Mouse (Mus musculus) stomach, embryonic 14.5 days (tissue): Measurements from ENCODE around the gene Fam120c. TPM values are rescaled to one million over a fixed set of nuclear protein-coding genes. Genes with fewer than 3 reads are reported as not detected.
"Not testable (repeated sequence)": the region's sequence is repeated elsewhere in the genome, so short reads cannot be mapped to it uniquely, and the experiment has no call there.

Source experiments
- ATAC-seq: fragments of 200-750 bp; cut with Nextera tagmentation; 2 replicates; pipeline ENCODE4 v1.8.0; 2017; ENCODE audit warnings: low read depth, moderate TSS enrichment; ENCODE audit not compliant: insufficient number of reproducible peaks, insufficient read depth, low FRiP score
- H3K27ac ChIP-seq: fragments of 300-500 bp; sonication (generic); 2 replicates; pipeline ENCODE4 v1.5.1; 2014; ENCODE audit warnings: mild to moderate bottlenecking, low read length, moderate library complexity, mixed read lengths
- H3K27me3 ChIP-seq: fragments of 300-500 bp; sonication (generic); 2 replicates; pipeline ENCODE4 v1.6.1; 2014; ENCODE audit warnings: low read length, control low read depth, mixed read lengths; ENCODE audit not compliant: control insufficient read depth, insufficient read depth
- H3K36me3 ChIP-seq: fragments of 300-500 bp; sonication (generic); 2 replicates; pipeline ENCODE4 v1.6.1; 2014; ENCODE audit warnings: mild to moderate bottlenecking, control low read depth, low read length, moderate library complexity, mixed read lengths; ENCODE audit not compliant: control insufficient read depth, insufficient read depth
- H3K4me1 ChIP-seq: fragments of 300-500 bp; sonication (generic); 2 replicates; pipeline ENCODE4 v1.6.1; 2014; ENCODE audit warnings: low read length, control low read depth, mixed read lengths; ENCODE audit not compliant: control insufficient read depth, insufficient read depth
- H3K4me2 ChIP-seq: fragments of 300-500 bp; sonication (generic); replicated peaks from 2 replicates; pipeline ENCODE4 v1.6.1; 2014; ENCODE audit warnings: low read depth, low read length, control low read depth
- H3K4me3 ChIP-seq: fragments of 300-500 bp; sonication (generic); 2 replicates; pipeline ENCODE4 v1.5.1; 2014; ENCODE audit warnings: low read depth, low read length, control low read depth
- H3K9ac ChIP-seq: fragments of 300-500 bp; sonication (generic); replicated peaks from 2 replicates; pipeline ENCODE4 v1.6.1; 2014; ENCODE audit warnings: low read depth, mild to moderate bottlenecking, control low read depth, low read length, moderate library complexity, mixed read lengths
- H3K9me3 ChIP-seq: fragments of 300-500 bp; sonication (generic); 2 replicates; pipeline ENCODE4 v1.6.1; 2016; ENCODE audit warnings: low read depth, low read length, control low read depth; ENCODE audit not compliant: control insufficient read depth
- WGBS: fragments of 180-500 bp; shearing (Covaris S2); extraction: QIAGEN DNeasy Blood & Tissue Kit; methylation state at CpG from one replicate; pipeline ENCODE4 v1.1.7; 2014; 5-methylcytosine and 5-hydroxymethylcytosine counted together
- polyA plus RNA-seq: library from polyadenylated mRNA; unstranded; fragments of >200 nt; fragmentation: Nextera tagmentation; extraction: Ambion mirVana; gene quantifications from 2 replicates; pipeline ENCODE4 v1.2.1, GENCODE M21; 2014

Fam120c gene
- polyA plus RNA-seq, 1 experiment from 2014 or later = 4.7 TPM

GRCm38 (mm10) chrX:151349322-151349721 is 5.3 kb downstream of the Fam120c start:
- Histone ChIP-seq H3K27ac (no peak overlapping the region), H3K27me3 (no peaks in the 10 kb centered on the region), H3K9ac (no peak overlapping the region), H3K4me3 (no peak overlapping the region), H3K4me1 (no peaks in the 10 kb centered on the region), H3K9me3 (no peaks in the 10 kb centered on the region), H3K4me2 (no peak overlapping the region), H3K36me3 (no peaks in the 10 kb centered on the region)
- ATAC-seq = no peak
- WGBS = 81% methylated on average over 5 of the region's 5 CpGs

GRCm38 (mm10) chrX:151418801-151419200 is 74.8 kb downstream of the Fam120c start:
- H3K4me1 ChIP-seq = no peaks in the 10 kb centered on the region
- WGBS = 92% methylated on average over 10 of the region's 10 CpGs
- H3K9ac ChIP-seq = no peak overlapping the region
- no peaks in the 10 kb centered on the region for H3K36me3 ChIP-seq
- no peak overlapping the region for H3K4me3 ChIP-seq
- H3K4me2 ChIP-seq = no peak overlapping the region
- no peak overlapping the region for H3K27ac ChIP-seq
- no peaks in the 10 kb centered on the region for H3K27me3 ChIP-seq
- no peaks in the 10 kb centered on the region for H3K9me3 ChIP-seq
- no peak for ATAC-seq

GRCm38 (mm10) chrX:151420791-151421190 is 76.8 kb downstream of the Fam120c start:
- no peak overlapping the region for H3K9ac ChIP-seq
- H3K27me3 ChIP-seq = no peaks in the 10 kb centered on the region
- H3K4me3 ChIP-seq = no peak overlapping the region
- H3K4me2 ChIP-seq = no peak overlapping the region
- H3K4me1 ChIP-seq = no peaks in the 10 kb centered on the region
- 82% methylated on average over 1 of the region's 1 CpGs for WGBS
- no peak overlapping the region for H3K27ac ChIP-seq
- no peak for ATAC-seq
- H3K9me3 ChIP-seq = no peaks in the 10 kb centered on the region
- no peaks in the 10 kb centered on the region for H3K36me3 ChIP-seq

- Histone ChIP-seq H3K27me3 (no peaks in the 10 kb centered on the region), H3K27ac (no peak overlapping the region), H3K9ac (no peak overlapping the region), H3K36me3 (no peaks in the 10 kb centered on the region), H3K4me1 (no peaks in the 10 kb centered on the region), H3K4me3 (no peak overlapping the region), H3K4me2 (no peak overlapping the region), H3K9me3 (no peaks in the 10 kb centered on the region)
- no peak for ATAC-seq
Observed at GRCm38 (mm10) chrX:151443637-151444036, 99.7 kb downstream of the Fam120c start.

- H3K27ac ChIP-seq = no peak overlapping the region
- no peaks in the 10 kb centered on the region for H3K36me3 ChIP-seq
- no peaks in the 10 kb centered on the region for H3K9me3 ChIP-seq
- no peaks in the 10 kb centered on the region for H3K4me1 ChIP-seq
- no peaks in the 10 kb centered on the region for H3K27me3 ChIP-seq
- no peak overlapping the region for H3K9ac ChIP-seq
- WGBS = 96% methylated on average over 1 of the region's 1 CpGs
- H3K4me3 ChIP-seq = no peak overlapping the region
- no peak for ATAC-seq
- H3K4me2 ChIP-seq = no peak overlapping the region
Observed at GRCm38 (mm10) chrX:151444189-151444588, 100.2 kb downstream of the Fam120c start.

- no peaks in the 10 kb centered on the region for H3K36me3 ChIP-seq
- no peak overlapping the region for H3K4me3 ChIP-seq
- no peak overlapping the region for H3K4me2 ChIP-seq
- H3K4me1 ChIP-seq = no peaks in the 10 kb centered on the region
- H3K27me3 ChIP-seq = no peaks in the 10 kb centered on the region
- no peak overlapping the region for H3K27ac ChIP-seq
- no peaks in the 10 kb centered on the region for H3K9me3 ChIP-seq
- WGBS = 85% methylated on average over 3 of the region's 3 CpGs
- no peak overlapping the region for H3K9ac ChIP-seq
- ATAC-seq = no peak
Observed at GRCm38 (mm10) chrX:151488128-151488527, 144.2 kb downstream of the Fam120c start.

GRCm38 (mm10) chrX:151493269-151493668 is 149.3 kb downstream of the Fam120c start:
- not testable (repeated sequence) for H3K27me3 ChIP-seq, H3K9me3 ChIP-seq, ATAC-seq, H3K27ac ChIP-seq, H3K36me3 ChIP-seq, H3K9ac ChIP-seq, H3K4me3 ChIP-seq, H3K4me2 ChIP-seq, H3K4me1 ChIP-seq
- 92% methylated on average over 4 of the region's 4 CpGs for WGBS

- Histone ChIP-seq H3K4me3 (no peak overlapping the region), H3K9ac (no peak overlapping the region), H3K4me1 (no peaks in the 10 kb centered on the region), H3K4me2 (no peak overlapping the region), H3K9me3 (no peaks in the 10 kb centered on the region), H3K27me3 (no peaks in the 10 kb centered on the region), H3K36me3 (no peaks in the 10 kb centered on the region), H3K27ac (no peak overlapping the region)
- 79% methylated on average over 1 of the region's 1 CpGs for WGBS
- ATAC-seq = no peak
Observed at GRCm38 (mm10) chrX:151496596-151496995, 152.6 kb downstream of the Fam120c start.

GRCm38 (mm10) chrX:151508536-151508935 is 164.6 kb downstream of the Fam120c start:
- H3K4me2 ChIP-seq = no peak overlapping the region
- H3K9me3 ChIP-seq = no peaks in the 10 kb centered on the region
- H3K9ac ChIP-seq = no peak overlapping the region
- H3K27ac ChIP-seq = no peak overlapping the region
- no peaks in the 10 kb centered on the region for H3K4me1 ChIP-seq
- H3K27me3 ChIP-seq = no peaks in the 10 kb centered on the region
- no peak for ATAC-seq
- no peak overlapping the region for H3K4me3 ChIP-seq
- no peaks in the 10 kb centered on the region for H3K36me3 ChIP-seq
